Mouse (Mus musculus) ES-E14 (cell line): Measurements from ENCODE around the gene Hecw2.

ENCODE experiments used
- CHD2 ChIP-seq: IDR thresholded peaks from 2 replicates; pipeline ENCODE4 v1.6.1; 2014; ENCODE audit warnings: mild to moderate bottlenecking, low read depth, low read length, inconsistent platforms
- HCFC1 ChIP-seq: IDR thresholded peaks from 2 replicates; pipeline ENCODE4 v1.6.1; 2012; ENCODE audit warnings: low read length, inconsistent platforms, borderline replicate concordance; ENCODE audit not compliant: insufficient read depth
- MAFK ChIP-seq: IDR thresholded peaks from 2 replicates; pipeline ENCODE4 v1.6.1; 2014; ENCODE audit warnings: mild to moderate bottlenecking, low read depth, low read length, inconsistent platforms; ENCODE audit not compliant: insufficient read depth
- ZC3H11A ChIP-seq: IDR thresholded peaks from 2 replicates; pipeline ENCODE4 v1.6.1; 2012; ENCODE audit warnings: low read depth, mild to moderate bottlenecking, inconsistent platforms, low read length, borderline replicate concordance
- ZNF384 ChIP-seq: IDR thresholded peaks from 2 replicates; pipeline ENCODE4 v1.6.1; 2012; ENCODE audit warnings: low read depth, low read length, inconsistent platforms

DNA sequence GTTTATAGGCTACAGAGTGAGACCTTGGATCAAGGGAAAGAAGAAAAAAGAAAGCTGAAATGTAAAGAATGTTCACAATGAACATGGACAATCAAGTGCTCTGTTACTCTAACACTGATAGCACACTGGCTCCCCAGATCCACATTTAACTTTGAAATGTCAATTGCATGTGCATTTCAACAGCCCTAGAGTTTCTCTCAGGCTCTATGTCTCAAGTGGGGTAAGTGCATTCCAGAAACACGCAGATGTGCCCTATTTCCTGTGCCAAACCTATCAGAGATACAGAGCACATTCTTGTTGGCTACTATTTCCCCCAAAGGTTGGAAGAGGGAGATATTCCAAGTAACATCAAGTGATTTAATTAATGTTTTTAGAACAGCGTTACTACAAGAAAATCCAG, 192.9 kb downstream of the Hecw2 start:
- TF ChIP-seq MAFK (no peak), CHD2 (no peak), ZNF384 (no peak), HCFC1 (no peak), ZC3H11A (no peak)
